8 mouse cellular contexts compared by ENCODE assay signal in genomic region chr6:52170166-52170897, GRCm38 (mm10). TPM values are rescaled to one million over a fixed set of nuclear protein-coding genes. Genes with fewer than 3 reads are reported as not detected.
DNase-seq lines count a peak whose midpoint lies in the region; ATAC-seq and TF ChIP-seq lines count a peak whose summit lies in the region.
"Had no signal": no experiment of that assay in that cellular context is flagged by ENCODE, and none has a peak within 500 bp of the region (broad histone marks: within the 10 kb centered on the region; RNA-seq: fewer than 3 reads in every experiment).

No protein-coding gene starts in this region.

- TF ChIP-seq CTCF in E14TG2a.4 (conservative IDR thresholded peaks at IDR 0.05; ENCODE audit: low read length) (no peak), ES-Bruce4 (IDR thresholded peaks at IDR 0.05; ENCODE audit: low read depth, low read length) (no peak)
- no peak for TF ChIP-seq CTCF in cerebellum, adult 2 months (IDR thresholded peaks at IDR 0.05; ENCODE audit: borderline replicate concordance, insufficient read depth, low read depth, low read length)

- ATAC-seq in hindbrain, embryonic 15.5 days (ENCODE audit: low FRiP score, low read depth): 0 out of 2 replicates have a peak, but pooled peaks have one; percentile 2
- ATAC-seq in liver, embryonic 11.5 days (replicated peaks; ENCODE audit: low FRiP score): peak; percentile 41

- H3K4me3 ChIP-seq in E14TG2a.4 (replicated peaks; ENCODE audit: low read length): peak overlapping the region; percentile 50
- peak overlapping the region; percentile 47 for H3K4me3 ChIP-seq in ES-Bruce4 (ENCODE audit: low read depth, low read length)
- peak overlapping the region; percentile 51 for H3K4me3 ChIP-seq in hindbrain, embryonic 15.5 days
- no peak overlapping the region for H3K4me3 ChIP-seq in liver, embryonic 11.5 days (ENCODE audit: low read depth, low read length)
- H3K4me3 ChIP-seq in cerebellum, adult 2 months (replicated peaks; ENCODE audit: insufficient read depth, low read depth, low read length): no peak overlapping the region

- peak overlapping the region; percentile 97 for H3K4me2 ChIP-seq in hindbrain, embryonic 15.5 days
- peak overlapping the region; percentile 47 for H3K4me2 ChIP-seq in liver, embryonic 11.5 days

- H3K27me3 ChIP-seq in E14TG2a.4 (ENCODE audit: insufficient read depth, low read length) (peaks cover 97% of the 10 kb centered on the region), ES-Bruce4 (ENCODE audit: control insufficient read depth, insufficient read depth, low read length, poor library complexity, severe bottlenecking) (peaks cover 55% of the 10 kb centered on the region)
- H3K27me3 ChIP-seq in hindbrain, embryonic 15.5 days: peaks cover 12% of the 10 kb centered on the region; the same call in 1 of the 2 replicates
- H3K27me3 ChIP-seq in liver, embryonic 11.5 days (replicated peaks; ENCODE audit: control insufficient read depth, insufficient read depth, low read length): peaks cover 97% of the 10 kb centered on the region
- H3K27me3 ChIP-seq in cerebellum, adult 2 months (ENCODE audit: control insufficient read depth, insufficient read depth, low read length): peaks cover 11% of the 10 kb centered on the region; the same call in 1 of the 2 replicates

- TF ChIP-seq EP300 in ES-Bruce4 (IDR thresholded peaks at IDR 0.05; ENCODE audit: insufficient read depth, low read depth, low read length): no peak

- no peak for TF ChIP-seq POLR2A in ES-Bruce4 (IDR thresholded peaks at IDR 0.05; ENCODE audit: insufficient read depth, low read length)
- no peak for TF ChIP-seq POLR2A in cerebellum, adult 2 months (IDR thresholded peaks at IDR 0.05; ENCODE audit: borderline replicate concordance, insufficient read depth, low read length)

- H3K9ac ChIP-seq in ES-Bruce4 (ENCODE audit: low read depth, poor library complexity, severe bottlenecking): no peak overlapping the region
- peak overlapping the region; percentile 68 for H3K9ac ChIP-seq in hindbrain, embryonic 15.5 days
- H3K9ac ChIP-seq in liver, embryonic 11.5 days (ENCODE audit: low read depth, low read length): peak overlapping the region; percentile 47; the same call in 1 of the 2 replicates

- H3K36me3 ChIP-seq in E14TG2a.4 (ENCODE audit: insufficient read depth, low read length) (no peaks in the 10 kb centered on the region), ES-Bruce4 (ENCODE audit: control insufficient read depth, insufficient read depth, low read length, poor library complexity, severe bottlenecking) (no peaks in the 10 kb centered on the region)
- H3K36me3 ChIP-seq in hindbrain, embryonic 15.5 days: no peaks in the 10 kb centered on the region
- no peaks in the 10 kb centered on the region for H3K36me3 ChIP-seq in liver, embryonic 11.5 days (ENCODE audit: control insufficient read depth, insufficient read depth, low read length)

- DNase-seq in liver, embryonic 11.5 days (ENCODE audit: low spot score): peak; percentile 56
- no peak for DNase-seq in right cerebral cortex, postnatal 10 days (ENCODE audit: low spot score in 2 of 2)
- no peak for DNase-seq in cerebellum, adult 2 months
- no peak for DNase-seq in gastrocnemius, postnatal 10 days

- H3K4me1 ChIP-seq in E14TG2a.4 (replicated peaks; ENCODE audit: low read depth, low read length) (peaks cover 57% of the 10 kb centered on the region), ES-Bruce4 (ENCODE audit: control insufficient read depth, insufficient read depth, low read length) (no peaks in the 10 kb centered on the region)
- H3K4me1 ChIP-seq in hindbrain, embryonic 15.5 days (replicated peaks): peaks cover 37% of the 10 kb centered on the region
- H3K4me1 ChIP-seq in liver, embryonic 11.5 days (replicated peaks; ENCODE audit: control insufficient read depth, insufficient read depth, low read length): peaks cover 17% of the 10 kb centered on the region
- no peaks in the 10 kb centered on the region for H3K4me1 ChIP-seq in cerebellum, adult 2 months (ENCODE audit: control insufficient read depth, insufficient read depth, low read length)

- no peak overlapping the region for H3K27ac ChIP-seq in ES-Bruce4 (ENCODE audit: insufficient read depth, low read length)
- H3K27ac ChIP-seq in hindbrain, embryonic 15.5 days (replicated peaks): peak overlapping the region; percentile 95
- peak overlapping the region; percentile 61 for H3K27ac ChIP-seq in liver, embryonic 11.5 days (ENCODE audit: low read depth, low read length)
- H3K27ac ChIP-seq in cerebellum, adult 2 months (ENCODE audit: insufficient read depth, low read length): no peak overlapping the region

- H3K9me3 ChIP-seq in E14TG2a.4 (ENCODE audit: low read length) (no peaks in the 10 kb centered on the region; the same call in 1 of the 2 replicates), ES-Bruce4 (replicated peaks; ENCODE audit: control insufficient read depth, insufficient read depth, low read length, poor library complexity, severe bottlenecking) (no peaks in the 10 kb centered on the region)
- no peaks in the 10 kb centered on the region for H3K9me3 ChIP-seq in hindbrain, embryonic 15.5 days
- no peaks in the 10 kb centered on the region for H3K9me3 ChIP-seq in liver, embryonic 11.5 days (ENCODE audit: control insufficient read depth, low read length)

- under 1% methylated on average over 40 of the region's 40 CpGs for WGBS in hindbrain, embryonic 15.5 days
- 4% methylated on average over 40 of the region's 40 CpGs for WGBS in liver, embryonic 11.5 days
- 4% methylated on average over 40 of the region's 40 CpGs for WGBS in cerebellum, adult 2 months

RNA-seq across cellular contexts. Expression of gene Hoxa2, which starts 5.7 kb away (rescaled TPM):
- polyA plus RNA-seq in ES-Bruce4 (2011; ENCODE audit: insufficient read depth, insufficient read length, low read depth, missing spikeins): not detected in 2 replicates
- polyA plus RNA-seq in hindbrain, embryonic 15.5 days (2015; fragmentation: Nextera tagmentation; extraction: Ambion mirVana): 22.4 and 26.8 TPM in 2 replicates
- polyA plus RNA-seq in liver, embryonic 11.5 days (2014; fragmentation: Nextera tagmentation; extraction: Ambion mirVana): 4.3 and 4.5 TPM in 2 replicates
- 1.8 and 2.8 TPM in 2 replicates for polyA plus RNA-seq in cerebellum, adult 2 months (2012; rRNA removed)
- 1 to 10 TPM in 1 of 2 experiments, under 1 TPM in 1; 0.87 to 1.4 TPM for total RNA-seq in gastrocnemius, postnatal 10 days (2021)
- polyA plus RNA-seq: cortical plate, adult 2 months had no signal

RNA-seq across cellular contexts. Expression of gene 5730596B20Rik, which starts 7.0 kb away (rescaled TPM):
- not detected in 2 replicates for polyA plus RNA-seq in ES-Bruce4 (2011; ENCODE audit: insufficient read depth, insufficient read length, low read depth, missing spikeins)
- 4.0 and 4.3 TPM in 2 replicates for polyA plus RNA-seq in hindbrain, embryonic 15.5 days (2015; fragmentation: Nextera tagmentation; extraction: Ambion mirVana)
- 0.60 and 1.0 TPM in 2 replicates for polyA plus RNA-seq in liver, embryonic 11.5 days (2014; fragmentation: Nextera tagmentation; extraction: Ambion mirVana)
- 0.16 and 0.18 TPM in 2 replicates for polyA plus RNA-seq in cerebellum, adult 2 months (2012; rRNA removed)
- total RNA-seq in gastrocnemius, postnatal 10 days (2021): under 1 TPM; 0.12 to 0.25 TPM
- polyA plus RNA-seq: cortical plate, adult 2 months had no signal

RNA-seq across cellular contexts. Expression of gene Hoxa1, which starts 12.2 kb away (rescaled TPM):
- polyA plus RNA-seq in ES-Bruce4 (2011; ENCODE audit: insufficient read depth, insufficient read length, low read depth, missing spikeins): 2.7 and 2.9 TPM in 2 replicates
- polyA plus RNA-seq in hindbrain, embryonic 15.5 days (2015; fragmentation: Nextera tagmentation; extraction: Ambion mirVana): 1.3 and 1.8 TPM in 2 replicates
- 2.6 and 3.2 TPM in 2 replicates for polyA plus RNA-seq in liver, embryonic 11.5 days (2014; fragmentation: Nextera tagmentation; extraction: Ambion mirVana)
- 0.65 and 0.80 TPM in 2 replicates for polyA plus RNA-seq in cerebellum, adult 2 months (2012; rRNA removed)
- under 1 TPM in 1 of 2 experiments, not detected in 1; 0.18 TPM for total RNA-seq in gastrocnemius, postnatal 10 days (2021)
- polyA plus RNA-seq: cortical plate, adult 2 months had no signal

RNA-seq across cellular contexts. Expression of gene Hoxa4, which starts 21.2 kb away (rescaled TPM):
- polyA plus RNA-seq in ES-Bruce4 (2011; ENCODE audit: insufficient read depth, insufficient read length, low read depth, missing spikeins): not detected in 2 replicates
- 10.6 and 12.2 TPM in 2 replicates for polyA plus RNA-seq in hindbrain, embryonic 15.5 days (2015; fragmentation: Nextera tagmentation; extraction: Ambion mirVana)
- 2.3 and 3.1 TPM in 2 replicates for polyA plus RNA-seq in liver, embryonic 11.5 days (2014; fragmentation: Nextera tagmentation; extraction: Ambion mirVana)
- 4.1 and 5.1 TPM in 2 replicates for polyA plus RNA-seq in cerebellum, adult 2 months (2012; rRNA removed)
- 1 to 10 TPM; 7.5 to 8.5 TPM for total RNA-seq in gastrocnemius, postnatal 10 days (2021)
- polyA plus RNA-seq: cortical plate, adult 2 months had no signal

RNA-seq across cellular contexts. Expression of gene Hoxa5, which starts 34.1 kb away (rescaled TPM):
- not detected in 2 replicates for polyA plus RNA-seq in ES-Bruce4 (2011; ENCODE audit: insufficient read depth, insufficient read length, low read depth, missing spikeins)
- polyA plus RNA-seq in hindbrain, embryonic 15.5 days (2015; fragmentation: Nextera tagmentation; extraction: Ambion mirVana): 105 and 115 TPM in 2 replicates
- 8.0 and 9.7 TPM in 2 replicates for polyA plus RNA-seq in liver, embryonic 11.5 days (2014; fragmentation: Nextera tagmentation; extraction: Ambion mirVana)
- 4.6 and 6.0 TPM in 2 replicates for polyA plus RNA-seq in cerebellum, adult 2 months (2012; rRNA removed)
- 1 to 10 TPM; 2.6 to 3.7 TPM for total RNA-seq in gastrocnemius, postnatal 10 days (2021)
- polyA plus RNA-seq: cortical plate, adult 2 months had no signal

Comparison
In these comparisons a context has a peak if more than half of its experiments do, and no peak if none do; other contexts are left out.
1. H3K4me3 ChIP-seq: peak in E14TG2a.4 (single experiment), ES-Bruce4 (single experiment) and hindbrain, embryonic 15.5 days (single experiment); none in liver, embryonic 11.5 days (single experiment) and cerebellum, adult 2 months (single experiment).
2. H3K27ac ChIP-seq: peak in hindbrain, embryonic 15.5 days (single experiment) and liver, embryonic 11.5 days (single experiment); none in ES-Bruce4 (single experiment) and cerebellum, adult 2 months (single experiment).